In the genomic region with DNA sequence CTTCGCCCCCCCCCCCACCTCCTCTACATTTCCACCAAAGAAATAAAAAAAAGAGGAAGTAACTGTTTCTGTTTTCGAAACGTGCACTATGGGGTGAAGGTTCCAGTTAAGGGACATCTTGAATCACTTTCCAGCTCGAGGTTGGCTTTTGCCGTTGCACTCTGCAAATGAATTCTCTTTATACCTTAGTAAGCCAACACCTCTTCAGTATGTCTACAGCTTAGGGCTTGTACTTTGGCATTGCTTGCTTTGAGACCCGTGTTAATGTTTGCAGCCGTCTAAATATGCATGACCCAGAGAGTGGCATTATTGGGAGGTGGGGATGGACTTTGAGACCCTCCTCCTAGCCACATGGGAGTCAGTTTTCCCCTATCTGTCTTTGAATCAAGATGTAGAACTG, we compare ENCODE assay signal across 1 mouse cellular context.
A peak's percentile ranks its signal among the peaks of the same experiment; 100 is the strongest.
TF ChIP-seq lines count a peak whose summit lies in the region.

No protein-coding gene starts in this region.

TF ChIP-seq in MEL, 35 proteins besides CTCF, POLR2A, EP300 and RAD21 (continued from another document):
- TF ChIP-seq CHD2 (IDR thresholded peaks at IDR 0.05; ENCODE audit: low read length) (no peak), MXI1 (IDR thresholded peaks at IDR 0.05; ENCODE audit: low read depth, low read length) (peak; percentile 66), ZMIZ1 (IDR thresholded peaks at IDR 0.05; ENCODE audit: low read depth, low read length) (0 out of 2 replicates have a peak, but pooled peaks have one; percentile 26), USF2 (IDR thresholded peaks at IDR 0.05; ENCODE audit: borderline replicate concordance in 1 of 2, insufficient read depth in 1 of 2, low read depth in 1 of 2, low read length in 2 of 2) (no peak), MYB (IDR thresholded peaks at IDR 0.05; ENCODE audit: low read depth, low read length) (no peak), SMC3 (IDR thresholded peaks at IDR 0.05; ENCODE audit: low read depth, low read length) (no peak), POLR2AphosphoS2 (IDR thresholded peaks at IDR 0.05; ENCODE audit: low read length) (no peak), KAT2A (conservative IDR thresholded peaks at IDR 0.05; ENCODE audit: low read depth, low read length) (no peak), ZC3H11A (IDR thresholded peaks at IDR 0.05; ENCODE audit: low read depth, low read length) (no peak), NELFE (IDR thresholded peaks at IDR 0.05; ENCODE audit: low read depth, low read length) (no peak), MEF2A (IDR thresholded peaks at IDR 0.05; ENCODE audit: extremely low read depth, insufficient replicate concordance, low read depth, low read length, poor library complexity, severe bottlenecking) (no peak), MAFK (IDR thresholded peaks at IDR 0.05; ENCODE audit: borderline replicate concordance, low read depth, low read length) (no peak), ELF1 (IDR thresholded peaks at IDR 0.05; ENCODE audit: low read depth, low read length) (no peak), TCF12 (IDR thresholded peaks at IDR 0.05; ENCODE audit: low read depth, low read length) (0 out of 2 replicates have a peak, but pooled peaks have one; percentile 6), RCOR1 (IDR thresholded peaks at IDR 0.05; ENCODE audit: low read depth, low read length) (no peak)
